Mouse (Mus musculus) heart, postnatal 25 days (tissue): ENCODE results near the gene Nxt2. TPM values are rescaled to one million over a fixed set of nuclear protein-coding genes. Genes with fewer than 3 reads are reported as not detected.
A peak's percentile ranks its signal among the peaks of the same experiment; 100 is the strongest.
"Not testable (repeated sequence)": the region's sequence is repeated elsewhere in the genome, so short reads cannot be mapped to it uniquely, and the experiment has no call there.

Experiments
- DNase-seq: peaks from one replicate; pipeline ENCODE4 v3.0.0; 2022; ENCODE audit warnings: low spot score
- intact Hi-C: fragments of 180-260 bp; cut with DNase I; formaldehyde crosslinking; loops from one replicate; pipeline ENCODE4 v1.15.1; 2025
- total RNA-seq, 2 experiments: library from RNA; stranded (reverse); gene quantifications; 2 replicates each; pipeline ENCODE4 v1.2.3; 2021

The Nxt2 gene
- 1 to 10 TPM; 5.9 to 7.5 TPM for total RNA-seq

DNA sequence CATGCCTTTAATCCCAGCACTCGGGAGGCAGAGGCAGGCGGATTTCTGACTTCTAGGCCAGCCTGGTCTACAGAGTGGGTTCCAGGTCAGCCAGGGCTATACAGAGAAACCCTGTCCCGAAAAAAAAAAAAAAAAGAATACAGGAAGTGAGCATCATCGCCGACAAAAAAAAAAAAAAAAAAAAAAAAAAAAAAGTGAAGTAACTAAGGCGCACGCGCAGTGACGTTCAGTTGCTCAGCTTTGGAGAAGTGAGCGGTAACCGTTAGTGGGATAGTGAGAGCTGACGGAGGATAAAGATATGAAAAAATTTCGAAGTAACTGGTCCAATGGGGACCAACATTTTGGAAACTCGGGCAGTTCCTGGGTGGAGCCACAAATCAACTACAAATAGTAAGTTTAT, at the start of gene Nxt2:
Gene Nxt2, plus strand, starts transcription at position 229 of the 400 bp plus-strand sequence.
- intact Hi-C loops = no loop called here
- no peak for DNase-seq

DNA sequence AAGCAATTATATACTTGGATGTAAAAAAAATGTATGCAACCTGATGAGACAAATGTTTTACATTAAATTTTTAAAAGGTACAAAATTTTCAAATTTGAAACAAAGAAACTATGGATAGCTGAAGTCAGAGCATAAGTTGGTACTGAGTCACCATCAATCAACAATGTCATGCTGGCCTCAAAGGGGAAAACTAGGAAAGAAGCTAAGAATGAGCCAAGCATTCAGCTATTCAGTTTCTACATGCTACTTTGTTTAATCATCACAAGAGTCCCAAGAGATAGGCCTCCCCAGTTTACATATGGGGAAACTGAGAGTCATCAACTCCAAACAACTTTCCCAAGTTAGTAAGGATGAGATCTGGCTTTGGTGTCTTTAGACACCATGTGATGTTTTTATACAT, 49.6 kb upstream of the Nxt2 start:
- intact Hi-C loops = no loop called here
- DNase-seq = no peak

DNA sequence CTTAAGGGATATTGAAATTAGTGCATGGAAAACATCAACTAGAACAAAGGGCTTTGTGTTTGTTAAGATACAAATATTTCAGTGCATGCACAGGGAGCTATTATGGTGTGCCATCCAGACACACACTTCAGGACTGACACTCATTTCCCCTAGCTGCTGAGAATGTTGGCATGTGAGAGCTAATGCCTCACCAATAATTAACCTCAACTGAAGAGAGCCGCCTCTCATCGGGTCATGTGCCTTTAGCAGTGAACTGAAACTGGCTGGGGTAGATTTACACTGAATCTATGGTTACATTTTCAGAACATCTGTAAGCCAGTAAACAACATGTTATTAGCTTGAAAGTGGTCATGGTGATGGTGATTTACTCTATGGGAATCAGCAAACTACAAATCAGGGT, 44.5 kb upstream of the Nxt2 start:
- intact Hi-C loops = no loop called here
- DNase-seq = no peak

DNA sequence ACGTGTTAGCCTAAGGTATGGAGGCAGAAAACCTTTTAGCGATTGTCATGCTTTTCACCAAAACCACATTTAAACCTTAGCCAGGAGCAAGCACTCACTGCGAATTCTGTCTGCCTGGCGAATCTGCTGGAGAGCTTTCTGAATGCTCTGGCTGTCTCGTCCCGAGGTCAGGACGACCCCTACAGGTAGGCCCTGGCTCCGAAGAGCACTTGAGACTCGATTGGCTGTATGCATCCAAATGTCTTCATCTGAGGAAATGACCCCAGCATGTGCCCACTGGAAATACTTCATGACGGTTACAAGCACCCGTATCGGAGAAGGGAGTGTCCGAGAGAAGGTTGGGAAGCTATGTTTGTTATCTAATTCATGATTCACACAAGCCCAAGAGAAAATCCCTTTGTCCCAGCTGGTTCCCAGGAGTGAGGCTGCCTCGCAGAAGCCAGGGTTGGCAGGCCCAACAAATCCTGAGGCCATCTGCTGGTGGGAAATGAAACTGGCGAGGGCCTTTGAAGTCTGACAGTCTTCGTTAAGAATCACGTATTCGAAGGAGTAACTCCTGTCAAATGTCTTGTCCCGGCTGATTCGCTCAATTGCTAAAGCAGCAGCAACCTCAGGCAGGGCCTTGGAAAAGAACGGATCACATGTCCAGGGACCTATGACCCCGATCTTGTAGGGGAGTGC, 37.4 kb upstream of the Nxt2 start:
- intact Hi-C loops = no loop called here
- no peak for DNase-seq

DNA sequence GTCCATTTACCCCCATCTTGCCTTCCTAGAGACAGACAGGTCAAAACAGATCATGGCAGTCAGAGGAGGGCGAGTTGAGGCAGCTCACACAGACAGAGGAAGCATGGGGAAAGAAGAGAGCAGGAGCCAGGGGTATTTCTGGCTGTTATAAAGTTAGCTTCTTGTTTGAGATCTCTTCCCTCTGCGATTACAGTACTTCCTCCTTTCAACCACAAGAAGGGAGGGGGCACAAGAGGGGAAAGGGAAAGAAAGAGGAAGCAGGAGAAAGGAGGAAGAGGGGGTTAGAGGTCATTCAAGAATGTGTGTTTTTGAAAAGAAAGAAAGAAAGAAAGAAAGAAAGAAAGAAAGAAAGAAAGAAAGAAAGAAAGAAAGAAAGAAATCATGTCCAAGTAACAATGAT, 36.2 kb upstream of the Nxt2 start:
- DNase-seq = no peak
- intact Hi-C loops = no loop called here

DNA sequence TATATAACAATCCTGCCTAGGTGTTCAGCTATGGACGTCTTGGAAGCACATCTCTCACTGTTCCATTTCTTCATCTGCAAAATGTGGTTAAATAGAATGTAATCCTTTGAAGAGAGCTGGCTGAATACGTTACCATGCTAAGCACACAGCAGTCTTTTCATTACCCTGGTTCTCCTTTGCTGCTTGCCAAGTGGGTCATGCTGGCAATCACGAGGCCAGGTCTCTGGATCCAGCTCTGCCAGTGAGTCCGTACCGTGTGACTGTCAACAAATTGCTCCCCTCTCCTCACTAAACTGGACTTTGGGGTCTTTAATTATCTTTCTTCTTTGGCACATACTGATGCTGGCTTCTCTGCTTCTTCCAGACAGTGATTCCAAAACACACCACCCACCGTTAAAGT, 32.1 kb upstream of the Nxt2 start:
- intact Hi-C loops = no loop called here

DNA sequence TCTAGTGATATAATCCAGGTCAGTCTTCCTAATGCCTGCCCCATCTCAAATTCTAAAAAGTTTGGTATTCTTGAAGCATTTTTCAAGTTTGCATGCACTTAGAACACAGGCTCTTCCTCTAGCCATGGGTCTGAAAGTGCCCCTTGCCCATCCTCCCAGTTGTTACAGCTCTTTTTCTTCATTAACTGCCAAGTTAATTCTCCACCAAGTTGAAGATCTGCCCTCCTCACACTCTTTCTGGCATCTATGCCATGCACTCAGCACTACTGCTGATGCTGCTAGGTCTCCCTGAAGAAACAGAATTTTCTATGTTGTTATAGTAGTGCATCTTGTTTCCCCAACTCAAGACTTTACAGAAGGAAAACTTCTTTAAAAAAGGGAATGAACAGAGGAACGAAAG, 31.0 kb upstream of the Nxt2 start:
- no peak for DNase-seq
- intact Hi-C loops = no loop called here

More for the DNA sequence above, 32.1 kb upstream of the Nxt2 start:
- DNase-seq = no peak

DNA sequence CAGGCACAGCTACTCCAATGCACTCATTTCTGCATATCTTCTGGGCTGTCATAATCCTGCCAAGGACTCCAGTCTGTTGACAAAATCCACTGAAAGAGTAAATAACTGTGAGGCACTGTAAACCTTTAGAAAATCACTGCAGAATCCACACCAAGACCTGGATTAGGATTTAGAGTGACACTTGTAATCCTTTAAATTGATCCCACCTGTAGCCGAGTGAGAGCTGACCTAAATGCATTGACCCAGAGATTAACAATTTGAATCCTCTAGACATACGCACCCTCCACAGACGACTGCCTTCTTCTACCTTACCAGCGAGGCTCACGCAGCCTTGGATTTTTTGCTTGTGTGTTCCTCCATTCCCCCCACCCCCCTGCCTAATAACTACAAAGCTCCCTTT, 29.7 kb upstream of the Nxt2 start, which contains the start of gene Gucy2f:
Gene Gucy2f, minus strand, starts transcription at position 101 of the 400 bp plus-strand sequence.
- no peak for DNase-seq
- intact Hi-C loops = no loop called here

DNA sequence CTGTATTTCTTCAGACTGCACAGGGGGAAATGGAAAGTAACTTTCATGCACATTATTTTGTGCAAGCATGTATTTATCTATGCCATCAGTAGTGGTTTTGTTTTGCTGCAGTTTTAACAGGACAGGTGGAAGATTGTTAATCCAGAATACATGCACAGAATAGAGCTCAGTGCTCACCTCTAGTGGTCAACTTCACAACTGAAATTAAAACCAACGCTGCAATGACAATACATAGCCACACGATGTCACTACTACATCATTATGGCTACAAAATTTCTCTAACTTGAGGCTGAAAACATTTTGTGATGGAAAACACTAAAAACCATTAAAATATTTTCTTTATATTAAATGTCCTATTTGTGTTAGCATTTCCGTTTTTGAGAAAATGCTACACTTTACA, 26.3 kb upstream of the Nxt2 start:
- DNase-seq = no peak

DNA sequence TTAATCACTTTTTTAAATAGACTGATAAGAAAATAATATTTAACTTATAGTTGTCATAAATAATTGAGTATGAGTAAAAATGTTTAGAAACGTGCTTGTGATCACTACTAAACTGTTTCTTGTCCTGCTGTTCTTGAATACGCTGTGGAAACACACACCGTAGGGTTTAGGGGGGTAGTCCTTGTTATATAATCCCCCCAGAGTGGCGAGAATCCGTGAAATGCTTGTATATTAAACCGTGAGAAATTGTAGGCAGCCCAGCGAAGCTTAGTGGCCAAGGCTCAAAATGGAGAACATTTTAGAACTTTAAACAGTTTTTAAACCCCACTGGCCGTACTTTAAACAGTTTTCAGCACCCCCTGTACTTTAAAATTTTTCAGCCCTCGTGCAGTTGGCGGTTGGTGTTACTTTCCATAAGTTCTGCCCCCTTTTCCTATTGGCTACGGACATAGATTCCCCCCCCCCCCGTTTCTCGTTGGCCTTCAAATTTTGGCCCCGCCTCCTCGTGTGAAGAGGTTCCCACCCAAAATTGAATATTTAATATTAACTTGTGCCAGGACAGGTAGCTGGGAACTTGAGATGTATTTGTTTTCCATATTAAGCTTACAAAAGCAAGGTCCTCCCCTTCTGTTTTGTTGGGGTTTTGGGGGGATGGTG, 956 bp downstream of the Nxt2 start:
- intact Hi-C loops = no loop called here
- no peak for DNase-seq

More for the DNA sequence above, 26.3 kb upstream of the Nxt2 start:
- intact Hi-C loops = loop anchor here (1.0 kb wide), 1 partner anchor 114 kb away; no protein-coding TSS in a partner anchor

DNA sequence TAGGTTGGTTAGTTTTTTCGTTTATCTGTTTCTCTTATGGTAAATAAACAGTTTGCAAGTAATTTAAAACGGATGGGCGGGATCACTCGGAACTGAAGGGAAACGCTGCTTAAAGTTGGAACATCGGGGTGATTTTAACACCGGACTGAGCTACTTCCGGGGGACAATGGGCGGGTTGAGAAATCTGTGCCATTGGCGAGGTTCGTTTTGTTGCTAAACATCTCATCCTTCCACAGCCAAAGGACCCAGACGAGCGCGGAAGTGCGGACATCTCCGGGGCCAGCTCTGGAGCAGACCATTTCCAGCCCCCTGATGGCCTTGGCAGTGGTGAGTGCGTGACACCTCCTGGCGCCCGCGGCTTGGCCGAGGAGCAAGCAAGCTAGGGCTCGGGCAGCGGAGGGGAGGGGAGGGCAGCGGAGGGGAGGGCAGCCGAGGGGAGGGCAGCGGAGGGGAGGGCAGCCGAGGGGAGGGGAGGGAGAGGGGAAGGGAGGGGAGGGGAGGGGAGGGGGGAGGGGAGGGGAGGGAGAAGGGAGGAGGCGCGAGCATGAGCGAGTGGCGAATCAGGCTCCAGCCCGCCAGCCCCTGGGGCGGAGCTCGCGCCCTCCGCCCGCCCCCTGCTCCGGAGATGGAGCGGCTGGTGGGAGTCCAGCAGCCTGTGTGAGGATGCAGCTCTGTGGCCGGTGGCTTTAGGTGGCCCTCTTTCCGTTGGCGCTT, 1.6 kb downstream of the Nxt2 start:
- intact Hi-C loops = no loop called here

DNA sequence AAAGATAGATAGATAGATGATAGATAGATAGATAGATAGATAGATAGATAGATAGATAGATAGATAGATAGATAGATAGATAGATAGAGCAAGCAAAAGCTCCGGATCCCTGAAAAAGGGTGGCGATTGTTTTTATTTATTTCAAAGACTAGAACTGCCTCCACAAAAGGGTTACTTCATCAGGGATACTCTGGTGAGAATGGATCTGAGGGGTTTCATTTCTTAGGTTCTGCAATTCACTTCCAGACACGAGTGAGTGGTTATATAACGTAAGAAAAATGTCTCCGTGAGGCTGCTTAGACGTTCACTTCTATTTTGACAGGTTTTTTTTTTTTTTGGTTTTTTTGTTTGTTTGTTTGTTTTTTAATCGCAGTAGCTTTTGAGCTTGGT, 2.2 kb downstream of the Nxt2 start:
- intact Hi-C loops = no loop called here
- DNase-seq = no peak

More for the DNA sequence above, 1.6 kb downstream of the Nxt2 start:
- DNase-seq = peak; percentile 50

DNA sequence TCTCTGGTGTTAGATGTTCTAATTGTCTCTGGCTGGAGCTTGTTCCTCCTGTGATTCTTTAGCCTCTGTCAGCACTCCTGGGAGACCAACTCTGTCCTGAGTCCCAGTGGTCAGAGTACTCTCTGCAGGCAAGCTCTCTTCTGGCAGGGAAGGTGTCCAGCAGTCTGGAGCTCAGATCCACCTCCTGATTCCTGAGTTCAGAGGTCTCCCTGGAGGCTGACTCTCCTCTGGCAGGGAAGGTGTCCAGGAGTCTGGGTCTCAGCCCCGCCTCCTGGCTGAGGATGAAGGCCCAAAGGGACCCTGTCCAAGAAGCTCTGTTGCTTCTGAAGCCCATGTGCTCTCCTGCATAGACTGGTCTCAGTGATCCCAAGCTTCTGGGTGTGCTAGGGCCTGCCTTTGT, 9.6 kb downstream of the Nxt2 start:
- intact Hi-C loops = loop anchor here (2.0 kb wide), 1 partner anchor 79 kb away; no protein-coding TSS in a partner anchor
- DNase-seq = not testable (repeated sequence)

DNA sequence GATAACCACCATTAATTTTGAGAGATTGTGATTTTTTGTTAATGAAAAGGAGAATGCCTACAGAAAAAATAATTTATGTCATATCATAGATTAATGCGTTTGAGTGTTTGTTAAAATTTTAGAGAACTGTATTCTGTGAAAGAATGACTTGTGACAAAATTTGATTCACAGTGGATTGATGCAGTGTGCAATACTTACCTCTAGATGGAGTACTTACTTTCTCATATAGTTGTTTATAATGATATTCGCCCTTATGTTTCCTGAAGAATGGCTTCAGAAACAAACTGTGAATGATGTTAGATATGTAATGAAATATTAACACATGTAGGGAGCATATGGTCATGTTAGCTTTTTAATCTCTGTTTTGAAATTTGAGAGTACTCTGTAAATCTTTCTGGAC, 10.5 kb downstream of the Nxt2 start:
- intact Hi-C loops = loop anchor here (2.0 kb wide), 1 partner anchor 78 kb away; no protein-coding TSS in a partner anchor
- no peak for DNase-seq

DNA sequence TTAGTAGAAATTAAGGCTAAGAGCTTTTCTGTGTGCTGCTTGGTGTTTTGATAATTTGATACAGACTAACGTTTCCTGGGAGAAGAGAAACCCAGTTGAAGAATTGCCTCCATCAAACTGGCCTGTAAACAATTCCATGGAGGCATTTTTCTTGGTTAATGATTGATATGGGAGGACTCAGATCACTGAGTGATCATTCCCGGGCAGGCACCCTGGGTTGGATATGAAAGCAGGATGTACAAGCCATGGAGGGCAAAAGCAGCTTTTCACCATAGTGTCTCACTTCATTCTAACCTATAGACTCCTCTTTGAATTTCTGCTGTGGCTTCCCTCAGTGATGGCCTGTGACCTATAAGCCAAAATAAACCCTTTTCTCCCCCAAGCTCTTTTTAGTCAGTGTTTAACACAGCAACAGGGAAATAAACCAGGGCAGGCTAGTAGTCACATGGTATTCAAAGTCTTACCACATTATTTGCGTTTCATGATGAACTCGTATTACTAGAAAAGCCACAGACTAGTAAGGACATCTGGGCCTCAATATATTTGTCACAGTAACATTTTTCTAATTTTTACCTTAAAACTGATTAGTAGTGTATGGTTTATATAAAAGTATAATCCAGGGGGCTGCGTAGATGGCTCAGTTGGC, 19.2 kb downstream of the Nxt2 start:
- DNase-seq = no peak
- intact Hi-C loops = no loop called here

DNA sequence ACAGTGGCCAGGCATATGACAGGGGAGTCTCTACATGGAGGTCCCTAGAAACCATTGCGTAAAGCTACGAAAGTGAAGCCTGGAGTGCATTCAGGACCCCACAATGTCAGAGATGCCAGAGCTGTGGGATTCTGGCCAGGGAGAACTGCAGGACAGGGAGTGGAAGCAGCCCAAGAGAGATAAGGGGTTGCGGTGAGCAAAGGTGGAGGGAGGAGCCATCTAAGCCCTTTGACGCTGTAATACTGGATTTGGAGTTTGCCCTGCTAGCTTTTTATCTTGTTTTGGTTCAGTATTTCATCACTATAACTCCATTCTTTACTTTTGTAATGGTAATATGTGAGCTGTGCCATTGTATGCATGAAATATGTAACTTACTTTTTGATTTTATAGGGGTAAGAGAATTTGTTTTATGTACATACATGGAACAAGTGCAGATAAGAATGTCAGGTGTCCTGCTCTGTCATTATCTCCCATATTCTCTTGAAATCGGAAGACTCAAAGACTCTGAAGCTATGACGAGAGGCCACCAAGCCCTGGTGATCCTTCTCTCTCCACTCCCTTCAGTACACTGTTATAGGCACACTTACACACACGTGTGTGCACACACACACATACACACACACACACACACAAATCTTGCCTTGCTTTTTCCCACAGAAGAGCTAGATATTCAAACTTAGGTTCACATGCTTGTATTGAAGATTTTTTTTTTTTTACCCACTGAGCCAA, 23.6 kb downstream of the Nxt2 start:
- intact Hi-C loops = no loop called here
- DNase-seq = no peak

DNA sequence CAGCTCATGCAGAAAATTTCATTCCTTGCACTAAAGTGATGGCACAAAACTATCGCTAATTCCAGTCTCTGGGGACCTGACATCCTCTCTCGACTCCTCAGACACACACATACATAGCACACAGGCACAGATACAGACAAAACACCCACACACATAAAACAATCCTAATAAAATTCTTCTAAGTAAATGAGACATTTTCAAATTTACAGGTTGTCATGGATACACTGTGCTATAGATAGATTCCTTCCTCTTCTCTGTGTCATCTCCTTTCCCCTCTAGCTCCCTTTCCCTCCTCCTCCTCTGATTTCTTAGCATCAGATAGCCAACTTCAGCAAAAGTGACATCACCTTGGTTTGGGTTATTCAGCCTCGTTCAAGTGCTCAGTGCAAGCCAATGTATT, 49.5 kb downstream of the Nxt2 start:
- intact Hi-C loops = no loop called here
- DNase-seq = no peak

DNA sequence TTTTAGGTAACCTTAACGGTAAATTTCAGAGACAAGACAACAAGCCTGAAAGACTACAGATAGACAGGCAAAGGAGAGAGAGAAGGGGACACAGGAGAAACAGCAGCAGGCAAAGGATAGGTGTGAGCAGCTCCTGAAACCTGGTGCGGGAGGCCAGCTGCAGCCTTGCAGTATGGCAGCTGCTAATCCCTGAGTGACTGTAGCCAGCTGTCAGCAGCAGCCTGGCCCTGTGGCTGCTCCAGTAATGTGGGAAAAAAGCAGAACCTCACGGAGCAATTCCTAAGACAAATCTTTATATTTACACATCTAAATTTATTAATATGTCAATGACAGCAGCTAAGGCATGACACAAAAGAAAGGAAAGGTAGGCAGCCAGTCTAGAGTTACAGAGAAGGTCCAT, 50.0 kb downstream of the Nxt2 start:
- intact Hi-C loops = no loop called here

DNA sequence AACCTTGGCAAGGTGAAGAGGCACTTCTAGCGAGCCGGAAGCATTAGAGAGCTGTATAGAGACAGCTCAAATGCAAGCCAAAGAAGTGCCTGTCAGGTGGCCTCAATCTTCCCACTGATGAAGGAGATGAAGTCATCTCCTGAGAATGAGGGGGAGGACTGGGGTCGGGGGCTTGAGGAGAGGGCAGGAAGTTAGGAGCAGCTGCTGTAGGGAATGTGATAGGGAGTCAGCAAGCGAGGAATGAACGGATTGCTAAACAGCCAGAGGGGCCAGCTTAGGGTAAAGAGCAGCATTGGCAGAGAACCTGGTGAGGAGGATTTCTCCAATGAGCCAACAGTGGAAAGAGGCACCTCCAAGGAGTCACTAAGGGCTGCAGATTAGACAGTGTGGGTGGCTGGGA, 59.3 kb downstream of the Nxt2 start:
- no peak for DNase-seq
- intact Hi-C loops = no loop called here

More for the DNA sequence above, 50.0 kb downstream of the Nxt2 start:
- DNase-seq = no peak
